Mouse (Mus musculus): ENCODE data around the gene Nrp2. TPM values are rescaled to one million over a fixed set of nuclear protein-coding genes. Genes with fewer than 3 reads are reported as not detected.

Gene Nrp2
- polyA plus RNA-seq (2011; ENCODE audit: insufficient read depth, insufficient read length, low read depth, missing spikeins): 31.2 and 32.2 TPM in 2 replicates

- no peaks in the 10 kb centered on the region for H3K36me3 ChIP-seq (ENCODE audit: control insufficient read depth, insufficient read depth, low read length, poor library complexity, severe bottlenecking)
- H3K4me3 ChIP-seq (ENCODE audit: low read depth, low read length): peak within 1 kb of the TSS; percentile 76
- H3K27me3 ChIP-seq (ENCODE audit: control insufficient read depth, insufficient read depth, low read length, poor library complexity, severe bottlenecking): peaks cover 13% of the 10 kb centered on the region
- no peaks in the 10 kb centered on the region for H3K4me1 ChIP-seq (ENCODE audit: control insufficient read depth, insufficient read depth, low read length)
- peak within 1 kb of the TSS; percentile 58 for H3K9ac ChIP-seq (ENCODE audit: low read depth, poor library complexity, severe bottlenecking)
- H3K9me3 ChIP-seq (replicated peaks; ENCODE audit: control insufficient read depth, insufficient read depth, low read length, poor library complexity, severe bottlenecking): no peaks in the 10 kb centered on the region
- TF ChIP-seq CTCF (IDR thresholded peaks at IDR 0.05; ENCODE audit: low read depth, low read length) (no peak), EP300 (IDR thresholded peaks at IDR 0.05; ENCODE audit: insufficient read depth, low read depth, low read length) (no peak), POLR2A (IDR thresholded peaks at IDR 0.05; ENCODE audit: insufficient read depth, low read length) (no peak)
- no peak within 1 kb of the TSS for H3K27ac ChIP-seq (ENCODE audit: insufficient read depth, low read length)
Observed at GRCm38 (mm10) chr1:62703158-62704116, at the start of gene Nrp2. TSS of gene Nrp2 (plus strand) at chr1:62703285.

- Histone ChIP-seq H3K9ac (ENCODE audit: low read depth, poor library complexity, severe bottlenecking) (no peak overlapping the region), H3K27ac (ENCODE audit: insufficient read depth, low read length) (no peak overlapping the region), H3K9me3 (replicated peaks; ENCODE audit: control insufficient read depth, insufficient read depth, low read length, poor library complexity, severe bottlenecking) (no peaks in the 10 kb centered on the region), H3K36me3 (ENCODE audit: control insufficient read depth, insufficient read depth, low read length, poor library complexity, severe bottlenecking) (no peaks in the 10 kb centered on the region), H3K27me3 (ENCODE audit: control insufficient read depth, insufficient read depth, low read length, poor library complexity, severe bottlenecking) (no peaks in the 10 kb centered on the region; the same call in 1 of the 2 replicates), H3K4me1 (ENCODE audit: control insufficient read depth, insufficient read depth, low read length) (peaks cover 2% of the 10 kb centered on the region), H3K4me3 (ENCODE audit: low read depth, low read length) (no peak overlapping the region)
- no peak for TF ChIP-seq POLR2A (IDR thresholded peaks at IDR 0.05; ENCODE audit: insufficient read depth, low read length)
- TF ChIP-seq CTCF (IDR thresholded peaks at IDR 0.05; ENCODE audit: low read depth, low read length): no peak
- no peak for TF ChIP-seq EP300 (IDR thresholded peaks at IDR 0.05; ENCODE audit: insufficient read depth, low read depth, low read length)
Observed at GRCm38 (mm10) chr1:62654436-62654835, 48.6 kb upstream of the Nrp2 start.

- TF ChIP-seq CTCF (IDR thresholded peaks at IDR 0.05; ENCODE audit: low read depth, low read length): no peak
- TF ChIP-seq EP300 (IDR thresholded peaks at IDR 0.05; ENCODE audit: insufficient read depth, low read depth, low read length): 0 out of 2 replicates have a peak, but pooled peaks have one; percentile 13
- TF ChIP-seq POLR2A (IDR thresholded peaks at IDR 0.05; ENCODE audit: insufficient read depth, low read length): no peak
- Histone ChIP-seq H3K9ac (ENCODE audit: low read depth, poor library complexity, severe bottlenecking) (no peak overlapping the region), H3K4me3 (ENCODE audit: low read depth, low read length) (no peak overlapping the region), H3K36me3 (ENCODE audit: control insufficient read depth, insufficient read depth, low read length, poor library complexity, severe bottlenecking) (no peaks in the 10 kb centered on the region), H3K27ac (ENCODE audit: insufficient read depth, low read length) (no peak overlapping the region), H3K27me3 (ENCODE audit: control insufficient read depth, insufficient read depth, low read length, poor library complexity, severe bottlenecking) (no peaks in the 10 kb centered on the region; the same call in 1 of the 2 replicates), H3K9me3 (replicated peaks; ENCODE audit: control insufficient read depth, insufficient read depth, low read length, poor library complexity, severe bottlenecking) (no peaks in the 10 kb centered on the region), H3K4me1 (ENCODE audit: control insufficient read depth, insufficient read depth, low read length) (no peaks in the 10 kb centered on the region)
Observed at GRCm38 (mm10) chr1:62664960-62665645, 38.0 kb upstream of the Nrp2 start.

- Histone ChIP-seq H3K36me3 (ENCODE audit: control insufficient read depth, insufficient read depth, low read length, poor library complexity, severe bottlenecking) (no peaks in the 10 kb centered on the region), H3K9me3 (replicated peaks; ENCODE audit: control insufficient read depth, insufficient read depth, low read length, poor library complexity, severe bottlenecking) (no peaks in the 10 kb centered on the region), H3K4me1 (ENCODE audit: control insufficient read depth, insufficient read depth, low read length) (no peaks in the 10 kb centered on the region), H3K9ac (ENCODE audit: low read depth, poor library complexity, severe bottlenecking) (no peak overlapping the region), H3K4me3 (ENCODE audit: low read depth, low read length) (no peak overlapping the region), H3K27ac (ENCODE audit: insufficient read depth, low read length) (no peak overlapping the region), H3K27me3 (ENCODE audit: control insufficient read depth, insufficient read depth, low read length, poor library complexity, severe bottlenecking) (no peaks in the 10 kb centered on the region)
- TF ChIP-seq CTCF (IDR thresholded peaks at IDR 0.05; ENCODE audit: low read depth, low read length): no peak
- TF ChIP-seq EP300 (IDR thresholded peaks at IDR 0.05; ENCODE audit: insufficient read depth, low read depth, low read length): no peak
- TF ChIP-seq POLR2A (IDR thresholded peaks at IDR 0.05; ENCODE audit: insufficient read depth, low read length): no peak
Observed at GRCm38 (mm10) chr1:62665771-62666730, 37.0 kb upstream of the Nrp2 start.

GRCm38 (mm10) chr1:62666780-62667179 is 36.3 kb upstream of the Nrp2 start:
- H3K9me3 ChIP-seq (replicated peaks; ENCODE audit: control insufficient read depth, insufficient read depth, low read length, poor library complexity, severe bottlenecking): no peaks in the 10 kb centered on the region
- H3K4me3 ChIP-seq (ENCODE audit: low read depth, low read length): no peak overlapping the region
- no peak overlapping the region for H3K27ac ChIP-seq (ENCODE audit: insufficient read depth, low read length)
- TF ChIP-seq POLR2A (IDR thresholded peaks at IDR 0.05; ENCODE audit: insufficient read depth, low read length) (no peak), CTCF (IDR thresholded peaks at IDR 0.05; ENCODE audit: low read depth, low read length) (no peak), EP300 (IDR thresholded peaks at IDR 0.05; ENCODE audit: insufficient read depth, low read depth, low read length) (no peak)
- no peak overlapping the region for H3K9ac ChIP-seq (ENCODE audit: low read depth, poor library complexity, severe bottlenecking)
- H3K36me3 ChIP-seq (ENCODE audit: control insufficient read depth, insufficient read depth, low read length, poor library complexity, severe bottlenecking): no peaks in the 10 kb centered on the region
- H3K27me3 ChIP-seq (ENCODE audit: control insufficient read depth, insufficient read depth, low read length, poor library complexity, severe bottlenecking): no peaks in the 10 kb centered on the region
- no peaks in the 10 kb centered on the region for H3K4me1 ChIP-seq (ENCODE audit: control insufficient read depth, insufficient read depth, low read length)
